Mouse (Mus musculus) E14TG2a.4 (cell line): ENCODE data around the gene Ddx25.

ENCODE experiments used
- CTCF ChIP-seq: conservative IDR thresholded peaks from 2 replicates; pipeline ENCODE4 v1.5.1; 2014; ENCODE audit warnings: low read length
- NANOG ChIP-seq: IDR thresholded peaks from 2 replicates; pipeline ENCODE4 v1.6.1; 2014; ENCODE audit warnings: borderline replicate concordance, low read length, mixed read lengths
- POU5F1 ChIP-seq: IDR thresholded peaks from 2 replicates; pipeline ENCODE4 v1.6.1; 2014; ENCODE audit warnings: low read length, borderline replicate concordance

DNA sequence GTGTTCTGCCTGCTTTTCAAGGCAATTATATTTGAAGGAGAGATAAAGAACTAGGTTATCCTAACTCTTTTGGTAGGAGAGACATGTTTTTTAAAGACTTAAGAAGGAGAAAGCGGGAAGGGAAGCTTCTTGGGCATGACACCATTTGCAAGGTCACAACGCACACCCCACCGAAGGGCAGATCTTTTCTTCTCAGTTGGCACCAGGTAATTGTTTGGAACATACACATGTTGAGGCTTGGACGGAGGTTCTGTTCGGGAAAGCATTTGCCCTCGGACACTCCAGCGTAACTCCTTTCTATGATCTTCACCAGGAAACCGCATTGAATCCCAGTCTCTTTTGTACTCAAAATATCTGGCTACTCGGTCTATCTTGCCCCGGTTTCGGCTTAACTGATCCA, 2.7 kb upstream of the Ddx25 start:
- TF ChIP-seq CTCF (no peak), POU5F1 (no peak), NANOG (no peak)
